Mouse (Mus musculus): Measurements from ENCODE around the gene Apba3. TPM values are rescaled to one million over a fixed set of nuclear protein-coding genes. Genes with fewer than 3 reads are reported as not detected.

Gene Apba3
- polyA plus RNA-seq, 1 experiment from 2014 or later, result 88.7 TPM

- no peak for ATAC-seq (ENCODE audit: low FRiP score, low TSS enrichment)
- no peaks in the 10 kb centered on the region for H3K4me1 ChIP-seq (ENCODE audit: insufficient read depth, low read length)
- no peak overlapping the region for H3K9ac ChIP-seq (replicated peaks; ENCODE audit: low read length)
- H3K36me3 ChIP-seq (ENCODE audit: insufficient read depth, low read length), result no peaks in the 10 kb centered on the region
- H3K4me2 ChIP-seq (replicated peaks; ENCODE audit: low read depth, low read length), result no peak overlapping the region
- H3K27ac ChIP-seq (ENCODE audit: low read length), result no peak overlapping the region
- H3K4me3 ChIP-seq (ENCODE audit: low read length), result no peak overlapping the region
- peaks cover 17% of the 10 kb centered on the region for H3K27me3 ChIP-seq (ENCODE audit: insufficient read depth, low read length)
- H3K9me3 ChIP-seq (ENCODE audit: low read length), result no peaks in the 10 kb centered on the region
- WGBS, result 88% methylated on average over 2 of the region's 2 CpGs
Measured at GRCm38 (mm10) chr10:81247804-81248203, 19.0 kb upstream of the Apba3 start.

DNA sequence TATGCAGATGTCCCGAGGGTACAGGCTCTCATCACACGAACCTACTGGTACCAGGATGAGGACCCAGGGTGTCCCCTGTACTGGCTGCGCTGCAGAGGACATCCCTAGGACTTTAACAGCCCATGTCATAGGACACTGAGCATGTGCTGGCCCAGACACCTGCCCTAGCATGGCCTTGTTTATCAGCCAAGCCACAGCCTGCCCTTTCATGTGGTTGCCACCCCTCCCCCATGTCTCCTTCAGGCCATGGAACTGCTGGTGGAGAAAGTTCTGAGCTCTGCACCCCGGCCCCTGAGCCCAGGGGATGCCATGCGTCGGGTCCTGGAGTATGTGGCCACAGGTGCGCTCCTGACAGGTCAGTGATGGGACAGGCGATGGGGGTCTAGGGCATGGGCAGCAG, 17.3 kb upstream of the Apba3 start:
- Histone ChIP-seq H3K9me3 (ENCODE audit: low read length) (no peaks in the 10 kb centered on the region), H3K36me3 (ENCODE audit: insufficient read depth, low read length) (no peaks in the 10 kb centered on the region), H3K27me3 (ENCODE audit: insufficient read depth, low read length) (peaks cover 31% of the 10 kb centered on the region), H3K9ac (replicated peaks; ENCODE audit: low read length) (no peak overlapping the region), H3K4me1 (ENCODE audit: insufficient read depth, low read length) (peaks cover 4% of the 10 kb centered on the region; the same call in 1 of the 2 replicates), H3K27ac (ENCODE audit: low read length) (no peak overlapping the region), H3K4me3 (ENCODE audit: low read length) (no peak overlapping the region), H3K4me2 (replicated peaks; ENCODE audit: low read depth, low read length) (no peak overlapping the region)
- WGBS, result 86% methylated on average over 8 of the region's 8 CpGs
- ATAC-seq (ENCODE audit: low FRiP score, low TSS enrichment), result no peak

GRCm38 (mm10) chr10:81252424-81253419, 14.0 kb upstream of the Apba3 start, which contains the start of gene Matk:
Gene Matk (plus strand): TSS chr10:81252935.
- peak; percentile 15; the same call in 1 of the 2 replicates for ATAC-seq (ENCODE audit: low FRiP score, low TSS enrichment)

GRCm38 (mm10) chr10:81254886-81255285, 11.9 kb upstream of the Apba3 start:
- peaks cover 67% of the 10 kb centered on the region for H3K27me3 ChIP-seq (ENCODE audit: insufficient read depth, low read length)
- no peak for ATAC-seq (ENCODE audit: low FRiP score, low TSS enrichment)
- WGBS, result 56% methylated on average over 1 of the region's 1 CpGs

More at GRCm38 (mm10) chr10:81252424-81253419, 14.0 kb upstream of the Apba3 start, which contains the start of gene Matk:
- 9% methylated on average over 44 of the region's 44 CpGs for WGBS
- Histone ChIP-seq H3K9me3 (ENCODE audit: low read length) (no peaks in the 10 kb centered on the region), H3K27me3 (ENCODE audit: insufficient read depth, low read length) (peaks cover 46% of the 10 kb centered on the region), H3K36me3 (ENCODE audit: insufficient read depth, low read length) (no peaks in the 10 kb centered on the region), H3K9ac (replicated peaks; ENCODE audit: low read length) (no peak within 1 kb of the TSS), H3K4me2 (replicated peaks; ENCODE audit: low read depth, low read length) (peak within 1 kb of the TSS; percentile 37), H3K4me1 (ENCODE audit: insufficient read depth, low read length) (peaks cover 8% of the 10 kb centered on the region), H3K4me3 (ENCODE audit: low read length) (0 out of 2 replicates have a peak within 1 kb of the TSS, but pooled peaks have one; percentile 1), H3K27ac (ENCODE audit: low read length) (no peak within 1 kb of the TSS)

GRCm38 (mm10) chr10:81257158-81258039, 9.4 kb upstream of the Apba3 start:
- Histone ChIP-seq H3K36me3 (ENCODE audit: insufficient read depth, low read length) (peaks cover 10% of the 10 kb centered on the region), H3K9me3 (ENCODE audit: low read length) (peaks cover 7% of the 10 kb centered on the region; the same call in 1 of the 2 replicates), H3K27ac (ENCODE audit: low read length) (no peak overlapping the region), H3K4me3 (ENCODE audit: low read length) (peak overlapping the region; percentile 57), H3K27me3 (ENCODE audit: insufficient read depth, low read length) (peaks cover 60% of the 10 kb centered on the region), H3K4me2 (replicated peaks; ENCODE audit: low read depth, low read length) (peak overlapping the region; percentile 91), H3K9ac (replicated peaks; ENCODE audit: low read length) (peak overlapping the region; percentile 70), H3K4me1 (ENCODE audit: insufficient read depth, low read length) (peaks cover 13% of the 10 kb centered on the region)
- WGBS, result 2% methylated on average over 62 of the region's 62 CpGs
- ATAC-seq (ENCODE audit: low FRiP score, low TSS enrichment), result 0 out of 2 replicates have a peak, but pooled peaks have one; percentile 24

More at GRCm38 (mm10) chr10:81254886-81255285, 11.9 kb upstream of the Apba3 start:
- no peak overlapping the region for H3K9ac ChIP-seq (replicated peaks; ENCODE audit: low read length)
- no peak overlapping the region for H3K4me2 ChIP-seq (replicated peaks; ENCODE audit: low read depth, low read length)
- no peak overlapping the region for H3K27ac ChIP-seq (ENCODE audit: low read length)
- peaks cover 13% of the 10 kb centered on the region for H3K4me1 ChIP-seq (ENCODE audit: insufficient read depth, low read length)
- no peaks in the 10 kb centered on the region for H3K36me3 ChIP-seq (ENCODE audit: insufficient read depth, low read length)
- H3K4me3 ChIP-seq (ENCODE audit: low read length), result no peak overlapping the region
- H3K9me3 ChIP-seq (ENCODE audit: low read length), result no peaks in the 10 kb centered on the region

DNA sequence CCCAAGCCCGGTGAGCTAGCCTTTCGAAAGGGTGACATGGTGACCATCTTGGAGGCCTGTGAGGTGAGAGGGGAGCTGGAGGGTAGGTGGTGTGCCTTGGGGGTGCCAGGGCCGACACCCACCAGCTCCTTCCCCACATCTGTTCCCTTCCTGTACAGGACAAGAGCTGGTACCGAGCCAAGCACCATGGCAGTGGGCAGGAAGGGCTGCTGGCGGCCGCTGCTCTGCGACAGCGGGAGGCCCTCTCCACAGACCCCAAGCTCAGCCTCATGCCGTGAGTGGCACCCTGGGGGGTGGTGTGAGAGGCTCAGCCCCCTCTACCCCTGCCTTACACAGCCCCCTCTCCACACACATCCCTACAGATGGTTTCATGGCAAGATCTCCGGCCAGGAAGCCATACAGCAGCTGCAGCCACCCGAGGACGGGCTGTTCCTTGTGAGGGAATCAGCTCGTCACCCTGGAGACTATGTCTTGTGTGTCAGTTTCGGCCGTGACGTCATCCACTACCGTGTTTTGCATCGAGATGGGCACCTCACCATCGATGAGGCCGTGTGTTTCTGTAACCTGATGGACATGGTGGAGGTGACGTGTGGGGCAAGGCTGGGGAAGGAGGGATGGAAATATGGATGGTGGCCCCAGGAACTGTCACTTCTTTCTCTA, 7.4 kb upstream of the Apba3 start:
- no peak for ATAC-seq (ENCODE audit: low FRiP score, low TSS enrichment)
- H3K27me3 ChIP-seq (ENCODE audit: insufficient read depth, low read length), result peaks cover 44% of the 10 kb centered on the region
- H3K9ac ChIP-seq (replicated peaks; ENCODE audit: low read length), result 0 out of 2 replicates have a peak overlapping the region, but pooled peaks have one; percentile 13
- no peak overlapping the region for H3K4me2 ChIP-seq (replicated peaks; ENCODE audit: low read depth, low read length)
- 36% methylated on average over 21 of the region's 21 CpGs for WGBS
- H3K36me3 ChIP-seq (ENCODE audit: insufficient read depth, low read length), result peaks cover 26% of the 10 kb centered on the region
- H3K27ac ChIP-seq (ENCODE audit: low read length), result no peak overlapping the region
- H3K9me3 ChIP-seq (ENCODE audit: low read length), result peaks cover 7% of the 10 kb centered on the region; the same call in 1 of the 2 replicates
- H3K4me3 ChIP-seq (ENCODE audit: low read length), result no peak overlapping the region
- peaks cover 9% of the 10 kb centered on the region for H3K4me1 ChIP-seq (ENCODE audit: insufficient read depth, low read length)

- Histone ChIP-seq H3K4me1 (ENCODE audit: insufficient read depth, low read length) (peaks cover 16% of the 10 kb centered on the region), H3K27me3 (ENCODE audit: insufficient read depth, low read length) (peaks cover 40% of the 10 kb centered on the region), H3K4me3 (ENCODE audit: low read length) (no peak overlapping the region), H3K9ac (replicated peaks; ENCODE audit: low read length) (no peak overlapping the region), H3K9me3 (ENCODE audit: low read length) (peaks cover 7% of the 10 kb centered on the region; the same call in 1 of the 2 replicates), H3K27ac (ENCODE audit: low read length) (no peak overlapping the region), H3K36me3 (ENCODE audit: insufficient read depth, low read length) (peaks cover 33% of the 10 kb centered on the region), H3K4me2 (replicated peaks; ENCODE audit: low read depth, low read length) (no peak overlapping the region)
- 95% methylated on average over 4 of the region's 4 CpGs for WGBS
- ATAC-seq (ENCODE audit: low FRiP score, low TSS enrichment), result no peak
Measured at GRCm38 (mm10) chr10:81261025-81261424, 5.7 kb upstream of the Apba3 start.

DNA sequence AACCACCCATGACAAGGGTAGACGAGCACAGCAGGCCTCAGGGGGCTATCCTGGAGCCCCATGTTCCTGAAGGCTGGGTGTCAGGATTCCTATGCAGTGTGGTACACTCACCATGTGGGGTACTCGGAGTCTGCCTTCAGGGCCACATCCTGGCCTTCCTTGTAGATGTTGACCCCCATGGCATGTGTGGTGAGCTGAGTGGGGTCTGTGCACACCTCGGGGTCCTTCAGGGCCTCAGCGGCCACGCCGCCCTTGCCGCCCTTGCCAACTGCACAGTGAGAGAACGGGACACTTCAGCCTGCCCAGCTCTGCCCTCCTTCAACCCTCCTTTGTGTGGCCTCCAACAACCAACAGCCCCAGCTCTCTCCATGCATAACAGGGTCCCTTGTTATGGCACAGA, 1.2 kb upstream of the Apba3 start:
- peaks cover 17% of the 10 kb centered on the region for H3K4me1 ChIP-seq (ENCODE audit: insufficient read depth, low read length)
- H3K36me3 ChIP-seq (ENCODE audit: insufficient read depth, low read length), result peaks cover 33% of the 10 kb centered on the region
- no peak overlapping the region for H3K27ac ChIP-seq (ENCODE audit: low read length)
- H3K9me3 ChIP-seq (ENCODE audit: low read length), result peaks cover 5% of the 10 kb centered on the region; the same call in 1 of the 2 replicates
- peaks cover under 1% of the 10 kb centered on the region; the same call in 1 of the 2 replicates for H3K27me3 ChIP-seq (ENCODE audit: insufficient read depth, low read length)
- no peak for ATAC-seq (ENCODE audit: low FRiP score, low TSS enrichment)
- peak overlapping the region; percentile 84 for H3K4me2 ChIP-seq (replicated peaks; ENCODE audit: low read depth, low read length)
- H3K9ac ChIP-seq (replicated peaks; ENCODE audit: low read length), result peak overlapping the region; percentile 75
- WGBS, result 95% methylated on average over 8 of the region's 8 CpGs
- peak overlapping the region; percentile 61; the same call in 1 of the 2 replicates for H3K4me3 ChIP-seq (ENCODE audit: low read length)

- H3K27me3 ChIP-seq (ENCODE audit: insufficient read depth, low read length), result no peaks in the 10 kb centered on the region
- peak overlapping the region; percentile 92 for H3K9ac ChIP-seq (replicated peaks; ENCODE audit: low read length)
- peak overlapping the region; percentile 60; the same call in 1 of the 2 replicates for H3K27ac ChIP-seq (ENCODE audit: low read length)
- H3K4me2 ChIP-seq (replicated peaks; ENCODE audit: low read depth, low read length), result peak overlapping the region; percentile 78
- peaks cover 17% of the 10 kb centered on the region for H3K4me1 ChIP-seq (ENCODE audit: insufficient read depth, low read length)
- H3K36me3 ChIP-seq (ENCODE audit: insufficient read depth, low read length), result peaks cover 42% of the 10 kb centered on the region
- H3K4me3 ChIP-seq (ENCODE audit: low read length), result peak overlapping the region; percentile 90
- 3% methylated on average over 23 of the region's 23 CpGs for WGBS
- H3K9me3 ChIP-seq (ENCODE audit: low read length), result no peaks in the 10 kb centered on the region
- ATAC-seq (ENCODE audit: low FRiP score, low TSS enrichment), result peak; percentile 55
Measured at GRCm38 (mm10) chr10:81268056-81268455, 1.3 kb downstream of the Apba3 start.

Data from kidney, embryonic 16.5 days (tissue).